Mouse (Mus musculus) ES-E14 (cell line): ENCODE data around the gene Man2a1. TPM values are rescaled to one million over a fixed set of nuclear protein-coding genes. Genes with fewer than 3 reads are reported as not detected.

Experiments used
- DNase-seq: peaks from one replicate; pipeline ENCODE4 v3.0.0-alpha.2; 2013; ENCODE audit warnings: low read depth, low spot score
- H3K27ac ChIP-seq: 2 replicates; pipeline ENCODE4 v1.5.1; 2012; ENCODE audit warnings: low read depth, mild to moderate bottlenecking, low read length, moderate library complexity, mixed read lengths; ENCODE audit not compliant: poor library complexity, insufficient read depth, severe bottlenecking
- H3K36me3 ChIP-seq: 2 replicates; pipeline ENCODE4 v1.6.1; 2012; ENCODE audit warnings: mild to moderate bottlenecking, low read length, moderate library complexity, mixed read lengths; ENCODE audit not compliant: control insufficient read depth, poor library complexity, insufficient read depth, severe bottlenecking
- H3K4me1 ChIP-seq, 2 experiments: fragments of 150-350 bp in 1 of 2; sonication (generic) in 1 of 2; 2 replicates each; pipeline ENCODE4 v1.6.1; 2012; ENCODE audit warnings: low read length in 2 of 2, mild to moderate bottlenecking in 1 of 2, mixed read lengths in 1 of 2; ENCODE audit not compliant: control insufficient read depth in 2 of 2, insufficient read depth in 2 of 2, poor library complexity in 1 of 2
- H3K4me3 ChIP-seq, 2 experiments: fragments of 150-350 bp in 1 of 2; sonication (generic) in 1 of 2; 2 replicates each; pipeline ENCODE4 v1.5.1; 2012; ENCODE audit warnings: low read length in 2 of 2, low read depth in 1 of 2, mild to moderate bottlenecking in 1 of 2, mixed read lengths in 1 of 2; ENCODE audit not compliant: insufficient read depth in 1 of 2, poor library complexity in 1 of 2, severe bottlenecking in 1 of 2
- H3K9ac ChIP-seq: 2 replicates; pipeline ENCODE4 v1.6.1; 2012; ENCODE audit warnings: low read depth, mild to moderate bottlenecking, low read length, mixed read lengths; ENCODE audit not compliant: poor library complexity, insufficient read depth, severe bottlenecking
- H3K9me3 ChIP-seq: fragments of 150-350 bp; sonication (generic); 2 replicates; pipeline ENCODE4 v1.6.1; 2012; ENCODE audit warnings: low read depth, mild to moderate bottlenecking, low read length; ENCODE audit not compliant: control insufficient read depth, insufficient read depth
- CHD2 ChIP-seq: IDR thresholded peaks from 2 replicates; pipeline ENCODE4 v1.6.1; 2014; ENCODE audit warnings: mild to moderate bottlenecking, low read depth, low read length, inconsistent platforms
- HCFC1 ChIP-seq: IDR thresholded peaks from 2 replicates; pipeline ENCODE4 v1.6.1; 2012; ENCODE audit warnings: low read length, inconsistent platforms, borderline replicate concordance; ENCODE audit not compliant: insufficient read depth
- MAFK ChIP-seq: IDR thresholded peaks from 2 replicates; pipeline ENCODE4 v1.6.1; 2014; ENCODE audit warnings: mild to moderate bottlenecking, low read depth, low read length, inconsistent platforms; ENCODE audit not compliant: insufficient read depth
- ZC3H11A ChIP-seq: IDR thresholded peaks from 2 replicates; pipeline ENCODE4 v1.6.1; 2012; ENCODE audit warnings: low read depth, mild to moderate bottlenecking, inconsistent platforms, low read length, borderline replicate concordance
- ZNF384 ChIP-seq: IDR thresholded peaks from 2 replicates; pipeline ENCODE4 v1.6.1; 2012; ENCODE audit warnings: low read depth, low read length, inconsistent platforms
- in situ Hi-C, 2 experiments: fragments of 600-800 bp; cut with MboI; formaldehyde crosslinking; loops; one replicate each; pipeline ENCODE4 v1.15.1; 2025; ENCODE audit warnings: low sequenced_read_pairs in 2 of 2, inconsistent platforms in 1 of 2; ENCODE audit not compliant: unreplicated experiment in 2 of 2
- total RNA-seq: library from RNA; depleted of rRNA; stranded (reverse); fragments of 300-350 nt; gene quantifications from 2 replicates; pipeline ENCODE4 v1.2.3, GENCODE M21; 2012; rRNA removed

Gene Man2a1
- total RNA-seq, 1 experiment: 42.7 TPM

GRCm38 (mm10) chr17:64789175-64789574 is 188.6 kb downstream of the Man2a1 start:
- H3K9ac ChIP-seq: no peak overlapping the region
- no peaks in the 10 kb centered on the region for H3K9me3 ChIP-seq
- no peak overlapping the region for H3K27ac ChIP-seq
- no peak overlapping the region for H3K4me3 ChIP-seq
- DNase-seq: no peak
- in situ Hi-C loops: no loop called here
- TF ChIP-seq ZNF384 (no peak), MAFK (no peak), ZC3H11A (no peak), HCFC1 (no peak), CHD2 (no peak)
- H3K36me3 ChIP-seq: no peaks in the 10 kb centered on the region
- no peaks in the 10 kb centered on the region for H3K4me1 ChIP-seq

- in situ Hi-C loops: no loop called here
- H3K9me3 ChIP-seq: no peaks in the 10 kb centered on the region
- H3K27ac ChIP-seq: no peak overlapping the region
- H3K4me3 ChIP-seq: no peak overlapping the region
- H3K4me1 ChIP-seq: no peaks in the 10 kb centered on the region
- H3K9ac ChIP-seq: no peak overlapping the region
- TF ChIP-seq ZNF384: no peak
- no peaks in the 10 kb centered on the region for H3K36me3 ChIP-seq
- no peak for DNase-seq
Measured at GRCm38 (mm10) chr17:64792076-64792475, 191.5 kb downstream of the Man2a1 start.

GRCm38 (mm10) chr17:64792623-64793022 is 192.1 kb downstream of the Man2a1 start:
- Histone ChIP-seq H3K9me3 (no peaks in the 10 kb centered on the region), H3K36me3 (no peaks in the 10 kb centered on the region), H3K4me1 (no peaks in the 10 kb centered on the region), H3K4me3 (no peak overlapping the region), H3K9ac (no peak overlapping the region), H3K27ac (no peak overlapping the region)
- no peak for TF ChIP-seq ZC3H11A
- no peak for TF ChIP-seq HCFC1
- no peak for TF ChIP-seq MAFK
- TF ChIP-seq ZNF384: no peak
- TF ChIP-seq CHD2: no peak
- DNase-seq: no peak
- in situ Hi-C loops: no loop called here

GRCm38 (mm10) chr17:64802168-64802955 is 201.8 kb downstream of the Man2a1 start:
- Histone ChIP-seq H3K9ac (no peak overlapping the region), H3K4me3 (no peak overlapping the region), H3K36me3 (no peaks in the 10 kb centered on the region), H3K27ac (no peak overlapping the region), H3K9me3 (no peaks in the 10 kb centered on the region), H3K4me1 (no peaks in the 10 kb centered on the region; a peak in 1 of 4 replicates)
- TF ChIP-seq HCFC1 (no peak), CHD2 (no peak), MAFK (no peak), ZC3H11A (no peak), ZNF384 (no peak)
- in situ Hi-C loops: no loop called here
- DNase-seq: no peak

- TF ChIP-seq HCFC1 (no peak), CHD2 (no peak), ZC3H11A (no peak), ZNF384 (no peak), MAFK (no peak)
- H3K4me1 ChIP-seq: no peaks in the 10 kb centered on the region; a peak in 1 of 4 replicates
- DNase-seq: no peak
- no peaks in the 10 kb centered on the region for H3K36me3 ChIP-seq
- H3K9me3 ChIP-seq: no peaks in the 10 kb centered on the region
- H3K9ac ChIP-seq: no peak overlapping the region
- H3K4me3 ChIP-seq: no peak overlapping the region
- in situ Hi-C loops: no loop called here
- H3K27ac ChIP-seq: no peak overlapping the region
Measured at GRCm38 (mm10) chr17:64802956-64803275, 202.4 kb downstream of the Man2a1 start.

Other genes starting within 250 kb of the Man2a1 start
- not detected in 2 replicates for gene 4930583I09Rik, start 235.3 kb downstream of the Man2a1 start, total RNA-seq